8 mouse cellular contexts compared by ENCODE assay signal in the genomic region with DNA sequence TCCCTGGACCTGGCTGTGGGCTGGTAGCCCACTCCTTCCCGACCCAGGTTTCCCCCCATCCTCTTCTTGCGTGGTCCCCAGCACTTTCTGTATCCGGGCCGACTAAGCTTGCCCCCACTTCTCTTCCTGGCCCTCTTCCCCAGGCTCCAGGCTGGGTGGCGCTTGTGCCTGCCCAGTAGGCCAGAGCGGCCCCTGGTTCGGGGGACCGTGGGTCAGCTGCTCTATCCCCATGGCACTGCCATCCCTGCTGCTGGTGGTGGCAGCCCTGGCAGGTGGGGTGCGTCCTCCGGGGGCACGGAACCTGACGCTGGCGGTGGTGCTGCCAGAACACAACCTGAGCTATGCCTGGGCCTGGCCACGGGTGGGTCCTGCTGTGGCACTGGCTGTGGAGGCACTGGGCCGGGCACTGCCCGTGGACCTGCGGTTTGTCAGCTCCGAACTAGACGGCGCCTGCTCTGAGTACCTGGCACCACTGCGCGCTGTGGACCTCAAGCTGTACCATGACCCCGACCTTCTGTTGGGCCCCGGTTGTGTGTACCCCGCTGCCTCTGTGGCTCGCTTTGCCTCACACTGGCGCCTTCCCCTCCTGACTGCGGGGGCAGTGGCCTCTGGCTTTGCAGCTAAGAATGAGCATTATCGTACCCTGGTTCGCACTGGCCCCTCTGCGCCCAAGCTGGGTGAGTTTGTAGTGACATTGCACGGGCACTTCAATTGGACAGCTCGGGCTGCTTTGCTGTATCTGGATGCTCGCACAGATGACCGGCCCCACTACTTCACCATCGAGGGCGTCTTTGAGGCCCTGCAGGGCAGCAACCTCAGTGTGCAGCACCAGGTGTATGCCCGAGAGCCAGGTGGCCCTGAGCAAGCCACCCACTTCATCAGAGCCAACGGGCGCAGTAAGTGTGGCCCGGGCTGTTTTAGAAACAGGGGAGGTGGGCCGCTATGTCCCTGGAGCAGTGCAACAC. TPM values are rescaled to one million over a fixed set of nuclear protein-coding genes. Genes with fewer than 3 reads are reported as not detected.
DNase-seq lines count a peak whose midpoint lies in the region; ATAC-seq and TF ChIP-seq lines count a peak whose summit lies in the region.

No protein-coding gene starts in this region.

- H3K36me3 ChIP-seq in embryonic facial prominence, embryonic 14.5 days (ENCODE audit: control insufficient read depth, insufficient read depth, low read length): no peaks in the 10 kb centered on the region
- no peaks in the 10 kb centered on the region for H3K36me3 ChIP-seq in hindbrain, embryonic 14.5 days (replicated peaks; ENCODE audit: control insufficient read depth, insufficient read depth)
- no peaks in the 10 kb centered on the region for H3K36me3 ChIP-seq in liver, embryonic 14.5 days (replicated peaks; ENCODE audit: control insufficient read depth, insufficient read depth, low read depth)

- no peak for TF ChIP-seq CTCF in layer of hippocampus, adult 2 months (conservative IDR thresholded peaks at IDR 0.05)
- no peak for TF ChIP-seq CTCF in liver, embryonic 14.5 days (IDR thresholded peaks at IDR 0.05; ENCODE audit: low read depth)

- no peak for TF ChIP-seq EP300 in liver, embryonic 14.5 days (IDR thresholded peaks at IDR 0.05; ENCODE audit: low read depth)

- ATAC-seq in embryonic facial prominence, embryonic 14.5 days (ENCODE audit: low read depth): no peak
- ATAC-seq in hindbrain, embryonic 14.5 days (ENCODE audit: low FRiP score): peak; percentile 18; the same call in 1 of the 2 replicates
- ATAC-seq in liver, embryonic 14.5 days (ENCODE audit: insufficient read depth): no peak

- no peaks in the 10 kb centered on the region for H3K9me3 ChIP-seq in embryonic facial prominence, embryonic 14.5 days (ENCODE audit: control insufficient read depth, low read length)
- no peaks in the 10 kb centered on the region for H3K9me3 ChIP-seq in hindbrain, embryonic 14.5 days (ENCODE audit: control insufficient read depth, low read length)
- H3K9me3 ChIP-seq in liver, embryonic 14.5 days (ENCODE audit: control insufficient read depth, low read length): no peaks in the 10 kb centered on the region

- H3K4me3 ChIP-seq in layer of hippocampus, adult 2 months: peak overlapping the region; percentile 82
- H3K4me3 ChIP-seq in embryonic facial prominence, embryonic 14.5 days (ENCODE audit: low read depth, low read length): peak overlapping the region; percentile 73
- peak overlapping the region; percentile 69 for H3K4me3 ChIP-seq in hindbrain, embryonic 14.5 days (replicated peaks; ENCODE audit: low read length)
- peak overlapping the region; percentile 37 to 55; a peak in 3 of 4 replicates for H3K4me3 ChIP-seq in liver, embryonic 14.5 days (ENCODE audit: insufficient read depth in 1 of 2, low read depth in 2 of 2, low read length in 2 of 2)

- peak overlapping the region; percentile 95 for H3K9ac ChIP-seq in embryonic facial prominence, embryonic 14.5 days (ENCODE audit: low read depth, low read length)
- H3K9ac ChIP-seq in hindbrain, embryonic 14.5 days: peak overlapping the region; percentile 94
- no peak overlapping the region for H3K9ac ChIP-seq in liver, embryonic 14.5 days (replicated peaks)

- 42% methylated on average over 41 of the region's 42 CpGs for WGBS in embryonic facial prominence, embryonic 14.5 days
- 42% methylated on average over 42 of the region's 42 CpGs for WGBS in hindbrain, embryonic 14.5 days
- WGBS in liver, embryonic 14.5 days (ENCODE audit: insufficient replicate concordance): 59% methylated on average over 42 of the region's 42 CpGs

- H3K4me2 ChIP-seq in embryonic facial prominence, embryonic 14.5 days (ENCODE audit: low read depth, low read length): peak overlapping the region; percentile 89
- peak overlapping the region; percentile 97 for H3K4me2 ChIP-seq in hindbrain, embryonic 14.5 days (replicated peaks)
- H3K4me2 ChIP-seq in liver, embryonic 14.5 days (ENCODE audit: low read depth): peak overlapping the region; percentile 68

- peaks cover 31% of the 10 kb centered on the region for H3K4me1 ChIP-seq in embryonic facial prominence, embryonic 14.5 days (ENCODE audit: control insufficient read depth, insufficient read depth, low read length)
- peaks cover 40% of the 10 kb centered on the region for H3K4me1 ChIP-seq in hindbrain, embryonic 14.5 days (replicated peaks; ENCODE audit: control insufficient read depth, insufficient read depth, low read length)
- peaks cover 0 to 7% of the 10 kb centered on the region in 2 experiments; a peak in 1 of 4 replicates for H3K4me1 ChIP-seq in liver, embryonic 14.5 days (replicated peaks; ENCODE audit: control insufficient read depth in 2 of 2, insufficient read depth in 2 of 2, low read length in 1 of 2)

- DNase-seq in layer of hippocampus, adult 2 months (ENCODE audit: low spot score in 2 of 2): no peak
- no peak for DNase-seq in layer of hippocampus, adult 8-10 months (ENCODE audit: low spot score in 2 of 2)
- peak; percentile 55 for DNase-seq in Muller cell, postnatal 12 days (ENCODE audit: inconsistent ontology term)
- no peak for DNase-seq in embryonic facial prominence, embryonic 14.5 days (ENCODE audit: low spot score)
- no peak for DNase-seq in hindbrain, embryonic 14.5 days (ENCODE audit: low spot score)
- DNase-seq in liver, embryonic 14.5 days (ENCODE audit: low read depth in 3 of 3, low spot score in 3 of 3): no peak
- peak; percentile 50 for DNase-seq in testis, postnatal 10 days (ENCODE audit: low spot score)
- DNase-seq in urinary bladder, postnatal 14 days (ENCODE audit: low spot score): no peak

- peak overlapping the region; percentile 95 for H3K27ac ChIP-seq in layer of hippocampus, adult 2 months
- peak overlapping the region; percentile 87 for H3K27ac ChIP-seq in embryonic facial prominence, embryonic 14.5 days (replicated peaks; ENCODE audit: low read depth, low read length)
- peak overlapping the region; percentile 90 for H3K27ac ChIP-seq in hindbrain, embryonic 14.5 days
- H3K27ac ChIP-seq in liver, embryonic 14.5 days: no peak overlapping the region

- no peaks in the 10 kb centered on the region for H3K27me3 ChIP-seq in embryonic facial prominence, embryonic 14.5 days (replicated peaks; ENCODE audit: control insufficient read depth, insufficient read depth, low read length)
- H3K27me3 ChIP-seq in hindbrain, embryonic 14.5 days (ENCODE audit: control insufficient read depth, insufficient read depth, low read length): no peaks in the 10 kb centered on the region
- H3K27me3 ChIP-seq in liver, embryonic 14.5 days (ENCODE audit: control insufficient read depth, insufficient read depth, low read length): peaks cover 26% of the 10 kb centered on the region

RNA-seq across cellular contexts. Expression of a gene that starts 0.5 kb away (rescaled TPM):
- 10 to 100 TPM; 57.4 to 59.3 TPM for total RNA-seq in layer of hippocampus, adult 2 months (2021)
- total RNA-seq in layer of hippocampus, adult 8-10 months (2022): 10 to 100 TPM; 54.6 to 68.4 (median 59.4) TPM
- polyA plus RNA-seq in embryonic facial prominence, embryonic 14.5 days (2014; fragmentation: Nextera tagmentation; extraction: Ambion mirVana): 23.0 and 24.6 TPM in 2 replicates
- 13.3 and 14.2 TPM in 2 replicates for polyA plus RNA-seq in hindbrain, embryonic 14.5 days (2014; fragmentation: Nextera tagmentation; extraction: Ambion mirVana)
- polyA plus RNA-seq in liver, embryonic 14.5 days (2012; rRNA removed): 1.7 and 1.8 TPM in 2 replicates
- polyA plus RNA-seq in liver, embryonic 14.5 days (2014; fragmentation: Nextera tagmentation; extraction: Ambion mirVana): 0.72 and 0.80 TPM in 2 replicates

RNA-seq across cellular contexts. Expression of a gene that starts 21.2 kb away (rescaled TPM):
- 1 to 10 TPM; 2.0 to 2.5 TPM for total RNA-seq in layer of hippocampus, adult 2 months (2021)
- total RNA-seq in layer of hippocampus, adult 8-10 months (2022): 1 to 10 TPM; 1.5 to 2.7 (median 2.0) TPM
- 1.5 and 4.0 TPM in 2 replicates for polyA plus RNA-seq in embryonic facial prominence, embryonic 14.5 days (2014; fragmentation: Nextera tagmentation; extraction: Ambion mirVana)
- 5.5 and 9.3 TPM in 2 replicates for polyA plus RNA-seq in hindbrain, embryonic 14.5 days (2014; fragmentation: Nextera tagmentation; extraction: Ambion mirVana)
- polyA plus RNA-seq in liver, embryonic 14.5 days (2012; rRNA removed): 0.16 and 0.31 TPM in 2 replicates
- polyA plus RNA-seq in liver, embryonic 14.5 days (2014; fragmentation: Nextera tagmentation; extraction: Ambion mirVana): 0.24 TPM in 1 of 2 replicates, not detected in the other

RNA-seq across cellular contexts. Expression of a gene that starts 24.0 kb away (rescaled TPM):
- total RNA-seq in layer of hippocampus, adult 2 months (2021): 10 to 100 TPM; 31.4 to 32.9 TPM
- total RNA-seq in layer of hippocampus, adult 8-10 months (2022): 10 to 100 TPM; 25.3 to 39.2 (median 37.6) TPM
- polyA plus RNA-seq in embryonic facial prominence, embryonic 14.5 days (2014; fragmentation: Nextera tagmentation; extraction: Ambion mirVana): 80.2 and 86.2 TPM in 2 replicates
- 70.1 and 77.0 TPM in 2 replicates for polyA plus RNA-seq in hindbrain, embryonic 14.5 days (2014; fragmentation: Nextera tagmentation; extraction: Ambion mirVana)
- 29.1 and 29.2 TPM in 2 replicates for polyA plus RNA-seq in liver, embryonic 14.5 days (2012; rRNA removed)
- 76.8 and 77.6 TPM in 2 replicates for polyA plus RNA-seq in liver, embryonic 14.5 days (2014; fragmentation: Nextera tagmentation; extraction: Ambion mirVana)

RNA-seq across cellular contexts. Expression of a gene that starts 36.5 kb away (rescaled TPM):
- total RNA-seq in layer of hippocampus, adult 2 months (2021): 10 to 100 TPM; 74.8 to 75.5 TPM
- 10 to 100 TPM; 66.0 to 71.0 (median 68.4) TPM for total RNA-seq in layer of hippocampus, adult 8-10 months (2022)
- polyA plus RNA-seq in embryonic facial prominence, embryonic 14.5 days (2014; fragmentation: Nextera tagmentation; extraction: Ambion mirVana): 2.7 and 3.4 TPM in 2 replicates
- polyA plus RNA-seq in hindbrain, embryonic 14.5 days (2014; fragmentation: Nextera tagmentation; extraction: Ambion mirVana): 8.7 and 10.5 TPM in 2 replicates
- polyA plus RNA-seq in liver, embryonic 14.5 days (2012; rRNA removed): 0.22 and 0.37 TPM in 2 replicates
- polyA plus RNA-seq in liver, embryonic 14.5 days (2014; fragmentation: Nextera tagmentation; extraction: Ambion mirVana): 0.05 and 0.11 TPM in 2 replicates

RNA-seq across cellular contexts. Expression of a gene that starts 36.7 kb away (rescaled TPM):
- total RNA-seq in layer of hippocampus, adult 2 months (2021): 1 to 10 TPM; 1.4 to 1.5 TPM
- 1 to 10 TPM in 3 of 4 experiments, under 1 TPM in 1; 0.84 to 1.5 (median 1.1) TPM for total RNA-seq in layer of hippocampus, adult 8-10 months (2022)
- polyA plus RNA-seq in embryonic facial prominence, embryonic 14.5 days (2014; fragmentation: Nextera tagmentation; extraction: Ambion mirVana): 3.9 and 4.3 TPM in 2 replicates
- 1.9 and 2.2 TPM in 2 replicates for polyA plus RNA-seq in hindbrain, embryonic 14.5 days (2014; fragmentation: Nextera tagmentation; extraction: Ambion mirVana)
- polyA plus RNA-seq in liver, embryonic 14.5 days (2012; rRNA removed): 0.01 and 0.02 TPM in 2 replicates
- polyA plus RNA-seq in liver, embryonic 14.5 days (2014; fragmentation: Nextera tagmentation; extraction: Ambion mirVana): 1.7 TPM in 2 replicates

Comparison
In these comparisons a context has a peak if more than half of its experiments do, and no peak if none do; other contexts are left out.
1. DNase-seq: peak in Muller cell, postnatal 12 days (single experiment) and testis, postnatal 10 days (single experiment); none in layer of hippocampus, adult 2 months (0 of 2), layer of hippocampus, adult 8-10 months (0 of 2), embryonic facial prominence, embryonic 14.5 days (single experiment), hindbrain, embryonic 14.5 days (single experiment), liver, embryonic 14.5 days (0 of 3) and urinary bladder, postnatal 14 days (single experiment).
2. Peak in every context shown above with its lines, with median percentiles within 50 percentile points of each other: H3K4me3 ChIP-seq and H3K4me2 ChIP-seq.